Mouse (Mus musculus) CH12.LX (cell line): ENCODE measurements around the gene Plxdc2. TPM values are rescaled to one million over a fixed set of nuclear protein-coding genes. Genes with fewer than 3 reads are reported as not detected.

Experiments
- DNase-seq: peaks from one replicate; pipeline ENCODE4 v3.0.0-alpha.2; 2013; ENCODE audit errors: extremely low read depth
- H3K27ac ChIP-seq: 2 replicates; pipeline ENCODE4 v1.5.1; 2012; ENCODE audit warnings: low read depth, mild to moderate bottlenecking, control low read depth, moderate library complexity; ENCODE audit not compliant: insufficient read depth
- H3K27me3 ChIP-seq: replicated peaks from 2 replicates; pipeline ENCODE3; 2012; ENCODE audit warnings: inconsistent platforms
- H3K36me3 ChIP-seq, 2 experiments: replicated peaks in 1 of 2; 2 replicates each; pipeline versions ENCODE3 to v1.6.1; 2012; ENCODE audit warnings: inconsistent platforms in 1 of 2, low read length in 1 of 2, mild to moderate bottlenecking in 1 of 2, mixed read lengths in 1 of 2, moderate library complexity in 1 of 2; ENCODE audit not compliant: control insufficient read depth in 1 of 2, insufficient read depth in 1 of 2
- H3K4me1 ChIP-seq, 2 experiments: 2 replicates each; pipeline ENCODE4 v1.6.1; 2012; ENCODE audit warnings: inconsistent platforms in 1 of 2, moderate library complexity in 1 of 2; ENCODE audit not compliant: insufficient read depth in 2 of 2, control insufficient read depth in 1 of 2
- H3K4me2 ChIP-seq: 2 replicates; pipeline ENCODE4 v1.6.1; 2012; ENCODE audit warnings: low read depth, mild to moderate bottlenecking, control low read depth; ENCODE audit not compliant: poor library complexity, insufficient read depth, severe bottlenecking
- H3K4me3 ChIP-seq, 3 experiments: fragments of 150-350 bp in 1 of 3; sonication (generic) in 1 of 3; replicated peaks in 1 of 3; 2 replicates each; pipeline versions ENCODE3 to v1.5.1; 2011 to 2012; ENCODE audit warnings: low read depth in 2 of 3, low read length in 2 of 3, mild to moderate bottlenecking in 2 of 3, moderate library complexity in 2 of 3, control low read depth in 1 of 3, improper control_type of control experiment in 1 of 3, inconsistent platforms in 1 of 3, mixed read lengths in 1 of 3; ENCODE audit not compliant: poor library complexity in 1 of 3
- H3K79me2 ChIP-seq: replicated peaks from 2 replicates; pipeline ENCODE4 v1.6.1; 2012; ENCODE audit warnings: mild to moderate bottlenecking, moderate library complexity; ENCODE audit not compliant: control insufficient read depth, poor library complexity, insufficient read depth, severe bottlenecking; ENCODE audit errors: extremely low read depth
- H3K9ac ChIP-seq: 2 replicates; pipeline ENCODE4 v1.6.1; 2012; ENCODE audit warnings: low read depth, mild to moderate bottlenecking, control low read depth, moderate library complexity; ENCODE audit not compliant: insufficient read depth
- H3K9me3 ChIP-seq: replicated peaks from 2 replicates; pipeline ENCODE3; 2012; ENCODE audit warnings: low read length, inconsistent platforms, mixed read lengths
- BHLHE40 ChIP-seq: IDR thresholded peaks from 2 replicates; pipeline ENCODE4 v1.6.1; 2011; ENCODE audit warnings: mild to moderate bottlenecking, low read depth, low read length, improper control_type of control experiment
- GABPA ChIP-seq: IDR thresholded peaks from 2 replicates; pipeline ENCODE4 v1.6.1; 2012; ENCODE audit warnings: low read depth, low read length, improper control_type of control experiment, inconsistent platforms; ENCODE audit not compliant: insufficient replicate concordance
- HCFC1 ChIP-seq: IDR thresholded peaks from 2 replicates; pipeline ENCODE4 v1.6.1; 2012; ENCODE audit warnings: low read depth, mild to moderate bottlenecking, inconsistent platforms, low read length, improper control_type of control experiment
- IRF4 ChIP-seq: IDR thresholded peaks from 2 replicates; pipeline ENCODE4 v1.6.1; 2014; ENCODE audit warnings: low read depth, mild to moderate bottlenecking, inconsistent platforms, low read length, improper control_type of control experiment
- JUN ChIP-seq: IDR thresholded peaks from 2 replicates; pipeline ENCODE4 v1.6.1; 2011; ENCODE audit warnings: low read depth, mild to moderate bottlenecking, low read length, improper control_type of control experiment, moderate library complexity; ENCODE audit not compliant: insufficient read depth
- MAFK ChIP-seq: IDR thresholded peaks from 2 replicates; pipeline ENCODE4 v1.6.1; 2011; ENCODE audit warnings: low read length, improper control_type of control experiment; ENCODE audit not compliant: insufficient replicate concordance
- MAZ ChIP-seq: IDR thresholded peaks from 2 replicates; pipeline ENCODE4 v1.6.1; 2012; ENCODE audit warnings: low read depth, mild to moderate bottlenecking, inconsistent platforms, low read length, improper control_type of control experiment, moderate library complexity
- MYC ChIP-seq: IDR thresholded peaks from 2 replicates; pipeline ENCODE4 v1.6.1; 2011; ENCODE audit warnings: low read depth, mild to moderate bottlenecking, improper control_type of control experiment, low read length
- NRF1 ChIP-seq: IDR thresholded peaks from 2 replicates; pipeline ENCODE4 v1.6.1; 2014; ENCODE audit warnings: low read depth, mild to moderate bottlenecking, inconsistent platforms, low read length, improper control_type of control experiment, moderate library complexity
- POLR2AphosphoS2 ChIP-seq: IDR thresholded peaks from 2 replicates; pipeline ENCODE4 v1.6.1; 2011; ENCODE audit warnings: low read depth, low read length, improper control_type of control experiment
- RAD21 ChIP-seq: IDR thresholded peaks from 2 replicates; pipeline ENCODE4 v1.6.1; 2011; ENCODE audit warnings: low read depth, mild to moderate bottlenecking, low read length, improper control_type of control experiment, moderate library complexity
- SMC3 ChIP-seq: IDR thresholded peaks from 2 replicates; pipeline ENCODE4 v1.6.1; 2011; ENCODE audit warnings: low read depth, low read length, improper control_type of control experiment
- UBTF ChIP-seq: IDR thresholded peaks from 2 replicates; pipeline ENCODE4 v1.6.1; 2012; ENCODE audit warnings: low read depth, mild to moderate bottlenecking, inconsistent platforms, low read length, improper control_type of control experiment, moderate library complexity
- USF1 ChIP-seq: IDR thresholded peaks from 2 replicates; pipeline ENCODE4 v1.6.1; 2014; ENCODE audit warnings: low read depth, mild to moderate bottlenecking, inconsistent platforms, low read length, improper control_type of control experiment
- ZKSCAN1 ChIP-seq: IDR thresholded peaks from 2 replicates; pipeline ENCODE4 v1.6.1; 2012; ENCODE audit warnings: low read depth, inconsistent platforms, low read length, improper control_type of control experiment, borderline replicate concordance
- dilution Hi-C: fragments of 300-500 bp; cut with MboI; formaldehyde crosslinking; loops from 2 replicates; pipeline ENCODE4 v1.14.3; 2020; ENCODE audit warnings: low sequenced_read_pairs; ENCODE audit not compliant: extremely low pct_unique_long_range_greater_than_20kb, extremely low pct_ligation_motif_present
- in situ Hi-C: fragments of 300-500 bp; cut with MboI; formaldehyde crosslinking; loops from 3 replicates; pipeline ENCODE4 v1.14.3; 2019; ENCODE audit warnings: low sequenced_read_pairs, low pct_ligation_motif_present, low pct_unique_long_range_greater_than_20kb, mixed read lengths
- polyA plus RNA-seq: library from polyadenylated mRNA; unstranded; fragments of >175 nt; gene quantifications from 2 replicates; pipeline ENCODE4 v1.2.1, GENCODE M21; 2012; ENCODE audit warnings: low read depth; ENCODE audit not compliant: insufficient read length
- total RNA-seq, 2 experiments: library from RNA; depleted of rRNA; stranded (reverse); fragments of 300-350 nt in 1 of 2; fragments of >200 nt in 1 of 2; gene quantifications; 2 replicates each; pipeline ENCODE4 v1.2.3; 2012 to 2014

Plxdc2 gene
- total and polyA plus RNA-seq, 3 experiments, result not detected

DNA sequence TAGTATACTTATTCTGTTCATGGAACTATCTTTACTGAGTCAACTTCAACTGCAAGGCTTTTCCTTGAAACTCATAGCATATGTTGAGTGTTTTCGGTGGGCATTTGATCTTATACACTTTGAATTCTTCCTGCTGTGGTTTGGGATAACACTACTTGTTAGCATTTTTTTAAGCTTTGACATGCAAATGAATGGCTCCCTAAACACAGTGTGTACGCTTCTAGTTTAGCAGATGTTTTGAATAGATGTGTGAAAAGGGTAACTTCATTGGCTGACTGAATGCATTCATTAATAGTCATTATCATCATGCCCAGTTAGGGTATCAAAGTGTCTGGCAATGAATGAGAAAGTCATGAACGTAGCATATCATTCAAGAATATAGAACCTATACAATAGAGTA lies 385.7 kb downstream of the Plxdc2 start:
- DNase-seq, result no peak
- Histone ChIP-seq H3K9ac (no peak overlapping the region), H3K36me3 (no peaks in the 10 kb centered on the region), H3K27ac (no peak overlapping the region), H3K4me2 (no peak overlapping the region), H3K4me3 (no peak overlapping the region), H3K4me1 (peaks cover 0 to 8% of the 10 kb centered on the region in 2 experiments; a peak in 2 of 4 replicates), H3K27me3 (no peaks in the 10 kb centered on the region), H3K79me2 (no peaks in the 10 kb centered on the region), H3K9me3 (no peaks in the 10 kb centered on the region)
- in situ Hi-C loops (no loop called here), dilution Hi-C loops (no loop called here)
- TF ChIP-seq ZKSCAN1, result no peak
- TF ChIP-seq RAD21, result no peak
- no peak for TF ChIP-seq GABPA
- TF ChIP-seq NRF1, result no peak
- no peak for TF ChIP-seq MAZ
- TF ChIP-seq MYC, result no peak
- no peak for TF ChIP-seq SMC3

DNA sequence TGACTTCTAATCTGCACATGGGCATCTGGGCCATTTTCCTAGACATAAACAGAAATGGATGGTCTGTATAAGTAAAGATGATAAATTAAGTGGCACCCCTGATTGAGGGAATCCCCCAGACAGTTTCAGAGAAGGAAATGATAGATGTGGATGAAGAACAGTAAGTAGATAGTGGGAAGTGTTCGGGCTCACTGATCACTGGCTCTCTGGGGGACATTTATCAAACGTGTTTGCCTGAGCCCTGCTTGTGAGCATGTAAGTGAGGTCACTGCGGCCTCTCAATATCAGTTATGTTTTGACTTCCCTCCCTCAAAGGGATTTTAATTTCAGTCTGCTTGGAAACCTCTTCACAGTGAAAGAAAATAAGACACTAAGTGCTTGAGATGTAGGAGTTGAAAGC lies 387.5 kb downstream of the Plxdc2 start:
- Histone ChIP-seq H3K9ac (no peak overlapping the region), H3K4me1 (peaks cover 0 to 2% of the 10 kb centered on the region in 2 experiments; a peak in 1 of 4 replicates), H3K79me2 (no peaks in the 10 kb centered on the region), H3K27ac (no peak overlapping the region), H3K4me3 (no peak overlapping the region), H3K27me3 (no peaks in the 10 kb centered on the region), H3K4me2 (no peak overlapping the region), H3K9me3 (no peaks in the 10 kb centered on the region), H3K36me3 (no peaks in the 10 kb centered on the region)
- dilution Hi-C loops, result no loop called here
- no peak for TF ChIP-seq GABPA
- TF ChIP-seq MYC, result no peak
- TF ChIP-seq BHLHE40, result no peak
- no peak for TF ChIP-seq JUN
- in situ Hi-C loops, result no loop called here
- no peak for DNase-seq

DNA sequence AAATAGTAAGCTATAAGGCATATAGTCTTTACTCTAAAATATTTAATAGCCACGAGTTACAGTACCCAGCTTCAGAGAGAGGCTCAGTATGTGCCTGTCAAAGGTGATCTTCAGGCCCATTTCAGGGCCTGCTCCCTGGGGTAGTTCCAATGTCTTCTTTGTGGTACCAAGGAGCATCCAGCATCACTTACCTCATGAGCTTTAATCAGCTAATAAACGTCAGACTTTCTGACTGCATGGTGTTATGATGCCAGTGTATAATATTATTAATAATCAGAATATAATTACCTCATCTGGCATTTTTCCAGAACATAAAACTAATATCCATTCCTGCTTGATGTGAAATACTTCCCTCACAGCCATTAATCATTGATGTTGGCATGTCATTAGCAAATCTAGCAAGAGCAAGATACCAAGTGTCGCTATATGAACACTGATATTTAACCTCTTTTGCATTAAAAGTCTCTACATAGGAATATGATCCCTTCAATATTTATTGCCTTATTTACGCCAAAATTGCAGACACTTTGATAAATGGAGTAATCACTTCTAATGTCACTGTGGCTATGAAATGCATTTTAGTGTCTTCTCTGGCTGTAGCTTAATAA lies 393.3 kb downstream of the Plxdc2 start:
- Histone ChIP-seq H3K9me3 (no peaks in the 10 kb centered on the region), H3K79me2 (no peaks in the 10 kb centered on the region), H3K4me2 (no peak overlapping the region), H3K27ac (no peak overlapping the region), H3K4me1 (no peaks in the 10 kb centered on the region), H3K9ac (no peak overlapping the region), H3K4me3 (no peak overlapping the region), H3K27me3 (no peaks in the 10 kb centered on the region), H3K36me3 (no peaks in the 10 kb centered on the region)
- dilution Hi-C loops (no loop called here), in situ Hi-C loops (no loop called here)
- no peak for TF ChIP-seq USF1
- TF ChIP-seq MAFK, result no peak
- no peak for TF ChIP-seq HCFC1
- TF ChIP-seq RAD21, result no peak
- TF ChIP-seq POLR2AphosphoS2, result no peak
- no peak for TF ChIP-seq UBTF
- no peak for TF ChIP-seq IRF4
- no peak for DNase-seq
